Mouse (Mus musculus): Measurements from ENCODE around the gene Bsnd. TPM values are rescaled to one million over a fixed set of nuclear protein-coding genes. Genes with fewer than 3 reads are reported as not detected.

The Bsnd gene
- polyA plus RNA-seq, 1 experiment from 2014 or later = not detected

- H3K36me3 ChIP-seq (ENCODE audit: control insufficient read depth, insufficient read depth, low read length) = no peaks in the 10 kb centered on the region
Measured at GRCm38 (mm10) chr4:106443182-106443581, 48.9 kb downstream of the Bsnd start.

DNA sequence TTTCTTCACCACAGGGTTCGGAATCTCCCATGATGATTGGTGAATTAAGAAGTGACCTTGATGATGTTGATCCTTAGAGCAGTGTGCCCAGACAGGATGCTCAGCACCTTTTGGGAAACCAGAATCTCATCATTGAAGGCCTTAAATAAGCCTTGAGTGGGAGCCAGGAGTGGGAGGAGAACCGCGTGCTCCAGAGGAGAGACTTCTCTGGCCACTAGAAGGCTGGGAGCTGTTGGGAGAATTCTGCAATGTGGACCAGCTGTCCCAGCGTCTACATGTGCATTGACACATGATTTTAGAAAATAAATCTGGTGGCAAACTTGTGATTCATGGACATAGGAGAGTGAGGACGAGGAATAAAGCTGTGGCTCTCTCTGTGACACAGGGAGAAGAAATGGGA is 53.3 kb downstream of the Bsnd start:
- Histone ChIP-seq H3K9me3 (replicated peaks; ENCODE audit: control insufficient read depth, low read length) (no peaks in the 10 kb centered on the region), H3K4me1 (ENCODE audit: control insufficient read depth, insufficient read depth, low read length) (no peaks in the 10 kb centered on the region), H3K4me3 (replicated peaks; ENCODE audit: low read length) (no peak overlapping the region), H3K27ac (ENCODE audit: low read length) (no peak overlapping the region), H3K4me2 (ENCODE audit: low read depth, low read length) (no peak overlapping the region), H3K27me3 (ENCODE audit: control insufficient read depth, insufficient read depth, low read length) (no peaks in the 10 kb centered on the region), H3K36me3 (ENCODE audit: control insufficient read depth, insufficient read depth, low read length) (peaks cover 14% of the 10 kb centered on the region), H3K9ac (ENCODE audit: low read length) (no peak overlapping the region)
- 90% methylated on average over 5 of the region's 5 CpGs for WGBS
- ATAC-seq (ENCODE audit: insufficient read depth, low FRiP score) = no peak

More at GRCm38 (mm10) chr4:106443182-106443581, 48.9 kb downstream of the Bsnd start:
- WGBS = 82% methylated on average over 6 of the region's 6 CpGs
- Histone ChIP-seq H3K27me3 (ENCODE audit: control insufficient read depth, insufficient read depth, low read length) (no peaks in the 10 kb centered on the region), H3K9me3 (replicated peaks; ENCODE audit: control insufficient read depth, low read length) (no peaks in the 10 kb centered on the region), H3K4me2 (ENCODE audit: low read depth, low read length) (no peak overlapping the region), H3K4me3 (replicated peaks; ENCODE audit: low read length) (no peak overlapping the region), H3K27ac (ENCODE audit: low read length) (no peak overlapping the region), H3K9ac (ENCODE audit: low read length) (no peak overlapping the region), H3K4me1 (ENCODE audit: control insufficient read depth, insufficient read depth, low read length) (no peaks in the 10 kb centered on the region)
- no peak for ATAC-seq (ENCODE audit: insufficient read depth, low FRiP score)

- ATAC-seq (ENCODE audit: insufficient read depth, low FRiP score) = no peak
- Histone ChIP-seq H3K4me3 (replicated peaks; ENCODE audit: low read length) (no peak overlapping the region), H3K36me3 (ENCODE audit: control insufficient read depth, insufficient read depth, low read length) (peaks cover 14% of the 10 kb centered on the region), H3K4me2 (ENCODE audit: low read depth, low read length) (no peak overlapping the region), H3K27ac (ENCODE audit: low read length) (no peak overlapping the region), H3K9me3 (replicated peaks; ENCODE audit: control insufficient read depth, low read length) (no peaks in the 10 kb centered on the region), H3K4me1 (ENCODE audit: control insufficient read depth, insufficient read depth, low read length) (no peaks in the 10 kb centered on the region), H3K9ac (ENCODE audit: low read length) (no peak overlapping the region), H3K27me3 (ENCODE audit: control insufficient read depth, insufficient read depth, low read length) (no peaks in the 10 kb centered on the region)
- WGBS = 92% methylated on average over 5 of the region's 5 CpGs
Measured at GRCm38 (mm10) chr4:106437207-106437606, 54.9 kb downstream of the Bsnd start.

DNA sequence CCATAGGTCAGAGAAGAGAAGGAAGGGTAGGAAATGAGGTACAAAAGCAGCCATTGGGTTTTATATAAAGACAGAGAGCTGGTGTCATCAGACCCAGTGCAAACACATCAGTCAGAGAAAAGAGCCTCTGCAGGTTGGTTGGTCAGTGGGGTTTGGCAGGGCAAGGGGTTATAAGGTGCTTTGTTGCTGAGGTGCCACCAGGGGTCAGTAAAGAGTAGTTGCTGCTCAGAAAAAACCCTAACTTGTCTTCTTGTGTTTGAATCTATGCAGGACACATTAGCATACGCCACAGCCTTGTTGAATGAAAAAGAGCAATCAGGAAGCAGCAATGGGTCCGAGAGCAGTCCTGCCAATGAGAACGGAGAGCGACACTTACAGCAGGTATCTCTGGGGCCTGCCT is 55.6 kb downstream of the Bsnd start:
- Histone ChIP-seq H3K4me3 (replicated peaks; ENCODE audit: low read length) (no peak overlapping the region), H3K9me3 (replicated peaks; ENCODE audit: control insufficient read depth, low read length) (no peaks in the 10 kb centered on the region), H3K4me1 (ENCODE audit: control insufficient read depth, insufficient read depth, low read length) (no peaks in the 10 kb centered on the region), H3K36me3 (ENCODE audit: control insufficient read depth, insufficient read depth, low read length) (peaks cover 19% of the 10 kb centered on the region), H3K27ac (ENCODE audit: low read length) (no peak overlapping the region), H3K27me3 (ENCODE audit: control insufficient read depth, insufficient read depth, low read length) (no peaks in the 10 kb centered on the region), H3K4me2 (ENCODE audit: low read depth, low read length) (no peak overlapping the region), H3K9ac (ENCODE audit: low read length) (no peak overlapping the region)
- no peak for ATAC-seq (ENCODE audit: insufficient read depth, low FRiP score)
- 72% methylated on average over 4 of the region's 4 CpGs for WGBS

DNA sequence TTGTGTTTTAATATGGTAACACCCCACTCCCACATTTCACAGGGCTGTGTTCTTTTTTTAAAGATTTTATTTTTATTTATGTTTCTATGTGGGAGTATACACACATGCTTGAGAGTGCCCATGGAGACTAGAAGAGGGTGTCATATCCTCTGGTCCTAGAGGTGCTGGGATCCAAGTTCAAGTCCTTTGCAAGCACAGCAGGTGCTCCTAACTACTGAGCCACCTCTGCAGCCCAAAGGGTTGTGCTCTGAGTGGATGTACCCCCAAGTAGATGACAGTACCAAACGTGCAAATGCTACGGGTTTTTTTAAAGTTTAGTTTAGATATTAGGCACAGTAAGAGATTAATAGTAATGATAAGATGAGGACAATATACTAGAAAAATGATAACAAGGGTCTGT is 56.7 kb downstream of the Bsnd start:
- WGBS = 87% methylated on average over 2 of the region's 2 CpGs
- ATAC-seq (ENCODE audit: insufficient read depth, low FRiP score) = no peak

More for the DNA sequence above, 56.7 kb downstream of the Bsnd start:
- no peak overlapping the region for H3K9ac ChIP-seq (ENCODE audit: low read length)
- H3K4me3 ChIP-seq (replicated peaks; ENCODE audit: low read length) = no peak overlapping the region
- H3K9me3 ChIP-seq (replicated peaks; ENCODE audit: control insufficient read depth, low read length) = no peaks in the 10 kb centered on the region
- peaks cover 22% of the 10 kb centered on the region for H3K36me3 ChIP-seq (ENCODE audit: control insufficient read depth, insufficient read depth, low read length)
- H3K27me3 ChIP-seq (ENCODE audit: control insufficient read depth, insufficient read depth, low read length) = no peaks in the 10 kb centered on the region
- no peak overlapping the region for H3K4me2 ChIP-seq (ENCODE audit: low read depth, low read length)
- H3K4me1 ChIP-seq (ENCODE audit: control insufficient read depth, insufficient read depth, low read length) = no peaks in the 10 kb centered on the region
- no peak overlapping the region for H3K27ac ChIP-seq (ENCODE audit: low read length)

Other genes starting within 250 kb of the Bsnd start
- gene Usp24, start 176.1 kb downstream of the Bsnd start, polyA plus RNA-seq (2015; fragmentation: Nextera tagmentation; extraction: Ambion mirVana) = 4.8 and 5.4 TPM in 2 replicates
- 23.0 and 24.7 TPM in 2 replicates for gene Pcsk9, start 28.0 kb downstream of the Bsnd start, polyA plus RNA-seq (2015; fragmentation: Nextera tagmentation; extraction: Ambion mirVana)
- gene Dhcr24, start 68.8 kb upstream of the Bsnd start, polyA plus RNA-seq (2015; fragmentation: Nextera tagmentation; extraction: Ambion mirVana) = 4.2 and 4.9 TPM in 2 replicates
- not detected in 2 replicates for gene Lexm, start 125.0 kb upstream of the Bsnd start, polyA plus RNA-seq (2015; fragmentation: Nextera tagmentation; extraction: Ambion mirVana)
- 12.6 and 15.3 TPM in 2 replicates for gene Ttc22, start 130.1 kb upstream of the Bsnd start, polyA plus RNA-seq (2015; fragmentation: Nextera tagmentation; extraction: Ambion mirVana)
- 12.8 and 13.8 TPM in 2 replicates for gene Pars2, start 158.8 kb upstream of the Bsnd start, polyA plus RNA-seq (2015; fragmentation: Nextera tagmentation; extraction: Ambion mirVana)
- gene Ttc4, start 186.7 kb upstream of the Bsnd start, polyA plus RNA-seq (2015; fragmentation: Nextera tagmentation; extraction: Ambion mirVana) = 82.7 and 83.3 TPM in 2 replicates
- gene Mroh7, start 238.6 kb upstream of the Bsnd start, polyA plus RNA-seq (2015; fragmentation: Nextera tagmentation; extraction: Ambion mirVana) = 0.14 TPM in 1 of 2 replicates, not detected in the other
- gene Fam151a, start 241.6 kb upstream of the Bsnd start, polyA plus RNA-seq (2015; fragmentation: Nextera tagmentation; extraction: Ambion mirVana) = 5.4 and 7.7 TPM in 2 replicates

Data from stomach, embryonic 16.5 days (tissue).